Mouse (Mus musculus): ENCODE measurements at regions not wholly inside any gene's neighbourhood (a gene's known extent, or its start where the extent isn't known, plus 50 kb on each side); places are given as distances from the start of the nearest gene placed in this dataset.
A peak's percentile ranks its signal among the peaks of the same experiment; 100 is the strongest.

DNA sequence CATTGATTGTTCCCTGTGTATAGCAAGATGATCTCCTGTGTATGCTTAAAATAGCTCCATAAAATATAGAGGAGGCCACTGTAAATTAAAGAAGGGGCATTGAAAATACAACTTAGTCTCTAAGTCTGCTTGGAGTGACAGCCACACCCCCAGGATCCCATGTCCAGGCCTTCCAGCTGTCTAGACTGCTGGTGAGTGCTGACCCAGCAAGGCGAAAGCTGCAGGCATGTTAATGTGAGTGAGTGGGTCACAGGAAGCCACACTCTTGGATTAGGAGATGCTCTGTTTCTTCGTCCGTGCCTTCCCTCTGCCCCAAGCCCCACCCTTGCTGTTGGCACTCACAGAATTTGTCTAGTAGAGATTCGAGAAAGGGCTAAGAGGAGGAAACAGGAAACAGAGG, 453.7 kb downstream of the Ccdc171 start:
- Histone ChIP-seq H3K36me3 (ENCODE audit: control insufficient read depth, insufficient read depth, low read length) (no peaks in the 10 kb centered on the region), H3K9me3 (ENCODE audit: control insufficient read depth, low read length) (no peaks in the 10 kb centered on the region), H3K27ac (replicated peaks) (no peak overlapping the region), H3K4me2 (replicated peaks; ENCODE audit: low read depth) (no peak overlapping the region), H3K4me3 (ENCODE audit: low read depth, low read length) (no peak overlapping the region), H3K9ac (ENCODE audit: low read length) (no peak overlapping the region), H3K27me3 (ENCODE audit: control insufficient read depth, insufficient read depth, low read length) (no peaks in the 10 kb centered on the region), H3K4me1 (replicated peaks; ENCODE audit: control insufficient read depth, insufficient read depth) (no peaks in the 10 kb centered on the region)
- TF ChIP-seq EP300 (optimal IDR thresholded peaks at IDR 0.05) (no peak), CTCF (IDR thresholded peaks at IDR 0.05; ENCODE audit: low read depth) (no peak)
- DNase-seq (ENCODE audit: low spot score) (no peak), ATAC-seq (ENCODE audit: low FRiP score, low TSS enrichment) (no peak)
- WGBS = 54% methylated on average over 4 of the region's 4 CpGs

DNA sequence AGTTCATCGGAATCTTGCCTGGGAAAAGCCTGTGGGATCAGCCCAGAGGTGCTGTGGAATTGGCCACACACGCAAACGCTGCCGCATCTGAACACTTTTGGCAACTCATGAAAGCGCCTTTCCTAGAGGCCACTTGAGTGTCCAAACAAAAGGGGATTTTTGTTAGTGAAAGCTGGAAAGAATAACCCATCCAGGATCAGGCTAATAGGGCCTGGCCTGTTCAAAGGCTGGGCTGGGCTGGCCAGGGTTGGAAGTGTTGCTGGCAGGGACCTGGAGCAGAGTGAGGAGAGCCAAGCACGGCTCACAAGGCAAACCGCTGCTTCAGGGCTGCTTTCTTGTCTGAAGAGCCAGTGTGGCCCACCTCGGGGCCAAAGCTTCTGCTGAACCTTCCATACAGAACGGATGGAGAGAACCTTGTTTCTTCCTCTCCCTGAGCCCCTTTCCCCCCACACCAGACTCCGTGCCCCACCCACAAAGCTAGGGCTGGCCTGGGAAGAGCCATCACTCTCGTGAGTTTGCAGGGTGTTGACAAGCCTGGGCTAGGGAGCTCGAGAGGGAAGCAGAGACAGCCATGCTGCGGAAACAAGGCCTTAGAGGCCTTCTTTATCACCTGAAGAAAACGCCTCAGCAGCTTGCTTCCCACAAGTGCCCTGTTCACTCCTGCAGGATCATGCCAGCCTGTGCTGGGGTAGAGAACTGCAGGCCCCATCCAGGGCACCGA, 459.5 kb downstream of the Ccdc171 start:
- peak overlapping the region; percentile 53; the same call in 1 of the 2 replicates for H3K27ac ChIP-seq (replicated peaks)
- H3K4me1 ChIP-seq (replicated peaks; ENCODE audit: control insufficient read depth, insufficient read depth) = no peaks in the 10 kb centered on the region
- no peak overlapping the region for H3K9ac ChIP-seq (ENCODE audit: low read length)
- no peaks in the 10 kb centered on the region for H3K9me3 ChIP-seq (ENCODE audit: control insufficient read depth, low read length)
- H3K4me2 ChIP-seq (replicated peaks; ENCODE audit: low read depth) = no peak overlapping the region
- H3K27me3 ChIP-seq (ENCODE audit: control insufficient read depth, insufficient read depth, low read length) = no peaks in the 10 kb centered on the region
- 61% methylated on average over 15 of the region's 15 CpGs for WGBS
- H3K36me3 ChIP-seq (ENCODE audit: control insufficient read depth, insufficient read depth, low read length) = no peaks in the 10 kb centered on the region
- no peak for TF ChIP-seq CTCF (IDR thresholded peaks at IDR 0.05; ENCODE audit: low read depth)
- TF ChIP-seq EP300 (optimal IDR thresholded peaks at IDR 0.05) = no peak
- no peak overlapping the region for H3K4me3 ChIP-seq (ENCODE audit: low read depth, low read length)
- ATAC-seq (ENCODE audit: low FRiP score, low TSS enrichment) (peak; percentile 49; the same call in 1 of the 2 replicates), DNase-seq (ENCODE audit: low spot score) (no peak)

DNA sequence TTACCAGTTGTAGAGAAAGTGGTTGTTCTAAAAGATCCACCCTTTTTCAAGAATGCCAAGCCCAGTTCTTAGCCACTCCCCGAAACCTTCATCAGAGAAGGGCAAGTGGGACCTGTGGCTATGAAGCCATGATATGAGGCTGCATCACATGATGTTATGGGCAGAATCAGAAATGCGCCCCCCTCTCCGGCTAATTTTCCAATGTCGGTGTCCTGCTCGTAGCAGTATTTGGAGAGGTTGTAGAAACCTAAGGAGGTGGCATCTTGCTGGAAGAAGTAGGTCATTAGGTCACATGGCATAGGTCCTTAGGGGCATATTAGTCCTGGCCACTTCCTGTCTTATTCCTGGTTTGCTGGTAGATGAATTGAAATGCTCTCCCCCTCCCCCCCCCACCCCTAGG, 460.1 kb downstream of the Ccdc171 start:
- DNase-seq (ENCODE audit: low spot score) (no peak), ATAC-seq (ENCODE audit: low FRiP score, low TSS enrichment) (no peak)
- Histone ChIP-seq H3K4me1 (replicated peaks; ENCODE audit: control insufficient read depth, insufficient read depth) (no peaks in the 10 kb centered on the region), H3K36me3 (ENCODE audit: control insufficient read depth, insufficient read depth, low read length) (no peaks in the 10 kb centered on the region), H3K27me3 (ENCODE audit: control insufficient read depth, insufficient read depth, low read length) (no peaks in the 10 kb centered on the region), H3K9ac (ENCODE audit: low read length) (no peak overlapping the region), H3K27ac (replicated peaks) (peak overlapping the region; percentile 53; the same call in 1 of the 2 replicates), H3K4me3 (ENCODE audit: low read depth, low read length) (no peak overlapping the region), H3K4me2 (replicated peaks; ENCODE audit: low read depth) (no peak overlapping the region), H3K9me3 (ENCODE audit: control insufficient read depth, low read length) (no peaks in the 10 kb centered on the region)
- no peak for TF ChIP-seq EP300 (optimal IDR thresholded peaks at IDR 0.05)
- TF ChIP-seq CTCF (IDR thresholded peaks at IDR 0.05; ENCODE audit: low read depth) = no peak
- WGBS = 96% methylated on average over 5 of the region's 5 CpGs

DNA sequence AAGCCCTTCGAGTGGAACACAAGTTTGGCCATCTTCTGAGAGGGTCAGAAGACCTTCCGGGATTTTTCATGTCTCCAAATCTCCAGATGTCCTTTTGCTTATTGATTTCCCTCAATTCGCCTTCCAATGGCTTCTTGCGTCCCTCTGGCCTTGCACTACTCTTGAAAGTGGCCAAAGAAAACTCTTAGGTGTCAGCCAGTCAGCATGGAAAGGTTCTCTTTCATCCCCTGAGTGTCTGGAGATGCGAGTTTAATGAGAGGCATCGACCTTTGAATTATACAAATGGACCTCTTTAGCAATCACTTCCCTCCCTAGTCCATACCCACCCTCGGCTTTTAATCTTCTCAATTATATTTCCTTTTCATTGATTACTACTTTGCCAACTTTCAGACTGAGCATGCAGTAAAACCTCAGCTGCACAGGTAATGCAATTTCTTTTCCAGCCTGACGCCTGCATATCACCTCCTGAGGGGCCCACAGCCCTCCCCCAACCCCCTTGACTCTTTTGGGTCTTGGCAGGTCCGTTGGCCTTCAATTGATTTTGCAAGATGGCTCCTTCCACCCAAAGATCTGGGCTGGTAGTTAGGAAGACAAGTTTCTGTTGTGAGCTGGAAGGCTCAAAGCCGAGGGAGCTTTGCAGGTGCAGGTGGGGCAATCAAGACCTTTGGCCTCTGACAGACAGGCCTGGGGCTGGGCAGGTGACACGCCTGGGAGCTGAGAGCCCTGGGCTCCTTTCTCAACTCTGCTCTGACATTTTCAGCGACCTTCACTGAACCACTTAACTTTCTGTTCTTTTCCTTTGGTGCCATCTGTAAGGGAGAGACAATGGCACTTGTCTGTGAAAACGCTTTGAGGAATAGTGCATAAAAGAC, 461.8 kb downstream of the Ccdc171 start:
- WGBS = 77% methylated on average over 13 of the region's 13 CpGs
- ATAC-seq (ENCODE audit: low FRiP score, low TSS enrichment) = no peak
- H3K36me3 ChIP-seq (ENCODE audit: control insufficient read depth, insufficient read depth, low read length) = no peaks in the 10 kb centered on the region
- H3K4me3 ChIP-seq (ENCODE audit: low read depth, low read length) = no peak overlapping the region
- no peak for TF ChIP-seq EP300 (optimal IDR thresholded peaks at IDR 0.05)
- TF ChIP-seq CTCF (IDR thresholded peaks at IDR 0.05; ENCODE audit: low read depth) = no peak
- H3K27ac ChIP-seq (replicated peaks) = no peak overlapping the region
- H3K4me1 ChIP-seq (replicated peaks; ENCODE audit: control insufficient read depth, insufficient read depth) = no peaks in the 10 kb centered on the region
- H3K9me3 ChIP-seq (ENCODE audit: control insufficient read depth, low read length) = no peaks in the 10 kb centered on the region
- H3K9ac ChIP-seq (ENCODE audit: low read length) = no peak overlapping the region
- H3K27me3 ChIP-seq (ENCODE audit: control insufficient read depth, insufficient read depth, low read length) = no peaks in the 10 kb centered on the region
- no peak overlapping the region for H3K4me2 ChIP-seq (replicated peaks; ENCODE audit: low read depth)
- no peak for DNase-seq (ENCODE audit: low spot score)

DNA sequence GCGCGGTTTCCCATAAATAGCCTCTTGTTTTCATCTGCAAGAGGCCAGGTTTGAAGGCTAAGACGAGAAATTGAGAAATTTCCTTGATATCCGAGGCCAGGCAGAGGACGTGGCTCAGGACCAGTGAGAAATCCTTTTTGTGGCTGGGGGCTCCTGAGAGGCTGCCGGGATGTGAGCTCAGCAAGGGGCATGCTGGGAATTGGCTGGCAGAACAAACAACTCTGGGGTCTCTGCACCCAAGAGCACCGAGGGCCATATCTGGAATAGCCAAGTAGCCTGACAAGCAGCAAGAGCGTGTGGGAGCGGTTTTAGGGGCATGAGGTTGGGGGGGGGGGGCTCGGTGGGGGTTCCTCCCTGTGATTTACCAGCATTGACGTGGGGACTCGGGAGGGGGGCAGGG, 462.5 kb downstream of the Ccdc171 start:
- H3K4me2 ChIP-seq (replicated peaks; ENCODE audit: low read depth) = no peak overlapping the region
- no peak for ATAC-seq (ENCODE audit: low FRiP score, low TSS enrichment)
- WGBS = 56% methylated on average over 12 of the region's 12 CpGs
- H3K36me3 ChIP-seq (ENCODE audit: control insufficient read depth, insufficient read depth, low read length) = no peaks in the 10 kb centered on the region
- no peak overlapping the region for H3K9ac ChIP-seq (ENCODE audit: low read length)
- no peaks in the 10 kb centered on the region for H3K27me3 ChIP-seq (ENCODE audit: control insufficient read depth, insufficient read depth, low read length)
- H3K4me1 ChIP-seq (replicated peaks; ENCODE audit: control insufficient read depth, insufficient read depth) = no peaks in the 10 kb centered on the region
- no peaks in the 10 kb centered on the region for H3K9me3 ChIP-seq (ENCODE audit: control insufficient read depth, low read length)
- no peak for TF ChIP-seq CTCF (IDR thresholded peaks at IDR 0.05; ENCODE audit: low read depth)
- TF ChIP-seq EP300 (optimal IDR thresholded peaks at IDR 0.05) = no peak
- no peak overlapping the region for H3K4me3 ChIP-seq (ENCODE audit: low read depth, low read length)
- no peak for DNase-seq (ENCODE audit: low spot score)
- no peak overlapping the region for H3K27ac ChIP-seq (replicated peaks)

DNA sequence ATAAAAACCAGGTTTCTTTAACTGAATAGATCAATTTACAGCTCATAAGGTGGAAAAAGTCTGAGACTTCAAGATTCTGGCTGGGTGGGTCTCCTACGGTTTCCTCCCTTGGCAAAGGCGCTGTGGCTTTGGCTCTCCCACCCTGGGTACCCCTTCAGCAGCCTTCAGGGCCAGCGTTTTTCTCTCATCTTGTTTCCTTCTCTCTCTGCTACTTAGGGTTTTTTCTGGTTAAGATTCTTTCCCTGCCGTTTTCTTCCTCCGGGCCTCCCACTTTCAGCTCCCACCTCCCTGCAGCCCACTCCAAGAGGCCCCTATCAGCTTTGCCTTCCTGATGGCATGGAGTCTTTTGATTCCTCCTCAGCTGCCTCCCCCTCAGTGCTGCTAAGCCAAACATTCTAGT, 463.0 kb downstream of the Ccdc171 start:
- H3K9me3 ChIP-seq (ENCODE audit: control insufficient read depth, low read length) = no peaks in the 10 kb centered on the region

More for the DNA sequence above, 463.0 kb downstream of the Ccdc171 start:
- TF ChIP-seq CTCF (IDR thresholded peaks at IDR 0.05; ENCODE audit: low read depth) (no peak), EP300 (optimal IDR thresholded peaks at IDR 0.05) (no peak)
- H3K36me3 ChIP-seq (ENCODE audit: control insufficient read depth, insufficient read depth, low read length) = no peaks in the 10 kb centered on the region
- no peaks in the 10 kb centered on the region for H3K27me3 ChIP-seq (ENCODE audit: control insufficient read depth, insufficient read depth, low read length)
- 40% methylated on average over 5 of the region's 5 CpGs for WGBS
- DNase-seq (ENCODE audit: low spot score) (no peak), ATAC-seq (ENCODE audit: low FRiP score, low TSS enrichment) (no peak)
- H3K4me3 ChIP-seq (ENCODE audit: low read depth, low read length) = no peak overlapping the region
- H3K27ac ChIP-seq (replicated peaks) = no peak overlapping the region
- H3K4me2 ChIP-seq (replicated peaks; ENCODE audit: low read depth) = no peak overlapping the region
- no peak overlapping the region for H3K9ac ChIP-seq (ENCODE audit: low read length)
- H3K4me1 ChIP-seq (replicated peaks; ENCODE audit: control insufficient read depth, insufficient read depth) = no peaks in the 10 kb centered on the region

Measured in stomach, postnatal 0 days (tissue).